Mouse (Mus musculus) adrenal gland, adult 8-10 months (tissue): ENCODE results near the gene Bola2. TPM values are rescaled to one million over a fixed set of nuclear protein-coding genes. Genes with fewer than 3 reads are reported as not detected.
"Not testable (repeated sequence)": the region's sequence is repeated elsewhere in the genome, so short reads cannot be mapped to it uniquely, and the experiment has no call there.

ENCODE experiments used
- DNase-seq: peaks from one replicate; pipeline ENCODE4 v3.0.0; 2022
- total RNA-seq, 4 experiments: library from RNA; stranded (reverse); gene quantifications; 2 replicates each; pipeline ENCODE4 v1.2.4; 2022

Bola2 gene
- total RNA-seq, 4 experiments from 2014 or later, result 78.0 to 116 (median 95.6) TPM

DNA sequence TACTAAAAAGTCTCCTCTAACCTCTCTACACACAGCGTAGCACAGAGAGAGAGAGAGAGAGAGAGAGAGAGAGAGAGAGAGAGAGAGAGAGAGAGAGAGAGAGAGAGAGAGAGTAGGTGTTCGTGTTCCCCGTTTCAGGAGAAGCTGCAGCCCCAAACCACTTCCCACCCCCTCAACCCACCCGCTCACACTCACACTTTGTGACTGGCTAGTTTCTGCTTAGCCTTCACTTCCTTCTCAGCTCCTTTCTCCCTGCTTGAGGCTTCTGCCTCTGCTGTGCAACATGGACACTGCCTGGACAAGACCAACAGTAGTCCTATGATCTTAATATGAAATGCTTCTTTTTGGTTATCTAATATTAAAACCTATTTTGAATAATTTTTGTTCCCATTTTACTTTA, 15.1 kb downstream of the Bola2 start:
- no peak for DNase-seq

DNA sequence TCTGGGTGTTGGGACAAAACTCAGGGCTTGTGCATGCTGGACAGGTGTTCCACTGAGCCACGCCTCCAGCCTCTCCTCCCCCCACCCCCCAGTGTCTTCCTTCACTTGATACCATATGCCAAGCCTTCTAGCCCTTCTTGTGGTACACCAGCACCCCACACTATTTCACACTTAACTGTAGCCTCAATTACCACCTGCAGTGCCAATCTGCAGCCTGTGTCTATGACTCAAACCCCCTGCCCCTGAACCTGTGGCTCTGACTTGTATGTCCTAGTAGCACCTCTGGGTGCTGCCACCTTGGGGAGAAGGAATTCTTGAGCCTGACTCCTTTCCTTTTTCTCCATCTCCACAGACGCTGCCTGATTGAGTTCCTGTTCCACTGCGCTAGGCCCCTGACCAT, 16.7 kb downstream of the Bola2 start:
- no peak for DNase-seq

- DNase-seq, result no peak
Observed at GRCm38 (mm10) chr7:126715679-126716078, 20.5 kb downstream of the Bola2 start.

DNA sequence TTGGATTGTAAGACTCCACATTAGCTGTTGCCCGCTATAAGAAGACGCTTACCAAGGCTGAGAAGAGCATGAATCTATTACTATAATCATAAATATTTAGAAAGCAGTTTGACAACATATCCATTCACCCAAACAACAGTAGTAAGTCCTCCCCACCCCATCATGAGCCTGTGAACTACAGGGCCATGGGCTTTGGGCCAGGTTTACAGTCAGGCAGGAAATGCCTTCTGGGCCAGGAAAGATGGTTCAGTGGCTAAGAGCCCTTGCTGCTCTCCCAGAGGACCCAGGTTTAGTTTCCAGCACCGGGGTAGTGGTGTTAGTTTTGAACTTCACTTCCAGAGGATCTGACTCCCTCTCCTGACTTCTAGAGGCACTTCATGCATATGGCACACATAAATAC, 22.4 kb downstream of the Bola2 start:
- no peak for DNase-seq

GRCm38 (mm10) chr7:126718787-126719337, 23.7 kb downstream of the Bola2 start:
- DNase-seq, result no peak

DNA sequence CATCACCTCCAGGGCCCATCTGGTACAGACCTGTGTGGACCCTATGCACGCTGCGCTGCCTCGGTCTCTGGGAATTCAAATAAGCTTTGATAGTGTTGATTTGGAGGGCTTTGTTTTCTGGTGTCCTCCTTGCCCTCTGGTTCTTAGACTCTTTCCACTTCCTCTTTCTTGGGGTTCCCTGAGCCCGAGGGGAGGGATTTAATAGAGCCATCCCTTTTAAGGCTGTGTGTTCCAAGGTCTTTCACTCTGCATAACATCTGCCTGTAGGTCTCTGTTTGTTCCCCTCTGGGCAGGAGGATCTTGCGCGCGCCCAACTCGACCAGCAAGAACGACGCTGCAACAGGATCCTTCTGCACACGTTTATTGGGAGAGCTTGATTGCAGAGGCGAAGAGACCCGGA, 26.4 kb downstream of the Bola2 start:
- no peak for DNase-seq

GRCm38 (mm10) chr7:126725077-126725476, 29.9 kb downstream of the Bola2 start:
- no peak for DNase-seq

GRCm38 (mm10) chr7:126725667-126726066, 30.5 kb downstream of the Bola2 start:
- DNase-seq, result no peak

DNA sequence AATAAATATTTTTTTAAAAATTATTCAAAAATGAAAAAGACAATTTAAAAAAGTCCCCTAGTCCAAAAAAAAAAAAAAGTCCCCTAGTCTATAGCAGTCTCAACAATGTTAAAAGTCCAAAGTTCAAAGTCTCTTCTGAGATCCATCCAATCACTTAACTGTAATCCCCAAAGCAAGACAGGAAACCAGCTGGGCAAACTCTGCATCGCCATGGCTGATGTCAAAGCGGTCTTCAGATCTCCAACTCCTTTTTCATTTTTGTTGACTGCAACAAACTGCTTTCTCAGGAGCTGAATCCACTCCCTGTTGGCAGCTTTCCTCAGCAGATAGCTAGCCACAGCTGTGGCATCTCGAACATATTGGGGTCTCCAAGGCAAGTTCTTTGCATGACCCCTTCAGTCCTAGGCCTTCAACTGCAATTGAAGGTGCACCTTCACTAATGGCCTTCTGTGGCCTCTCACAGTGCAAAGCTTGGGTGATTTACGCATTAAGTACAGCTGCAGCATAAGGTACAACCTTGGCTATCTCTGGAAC, 35.1 kb downstream of the Bola2 start:
- DNase-seq, result not testable (repeated sequence)

DNA sequence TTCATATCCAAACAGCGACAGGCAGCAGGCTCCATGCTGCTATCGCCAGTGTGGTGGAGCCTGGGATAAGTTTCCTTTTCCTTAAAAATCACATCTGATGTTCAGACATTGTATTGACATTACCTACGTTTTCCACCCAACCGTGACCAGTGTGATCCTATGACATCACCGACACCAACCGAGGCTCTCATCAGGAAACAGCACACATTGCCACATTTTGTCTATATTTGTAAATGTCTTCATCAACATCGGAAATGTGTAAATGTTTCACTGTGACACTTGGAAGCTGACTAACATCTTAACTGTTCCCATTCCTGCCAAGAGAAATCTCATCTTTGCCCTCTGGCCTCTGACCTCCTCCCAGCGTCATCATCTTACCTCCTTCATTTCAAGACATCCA, 40.9 kb downstream of the Bola2 start:
- no peak for DNase-seq

GRCm38 (mm10) chr7:126739551-126739950, 44.4 kb downstream of the Bola2 start:
- no peak for DNase-seq

- no peak for DNase-seq
Observed at GRCm38 (mm10) chr7:126740132-126740735, 45.0 kb downstream of the Bola2 start.

GRCm38 (mm10) chr7:126740977-126741376, 45.8 kb downstream of the Bola2 start:
- DNase-seq, result no peak

GRCm38 (mm10) chr7:126741452-126741851, 46.3 kb downstream of the Bola2 start:
- DNase-seq, result no peak

- DNase-seq, result no peak
Observed at GRCm38 (mm10) chr7:126741964-126742482, 46.8 kb downstream of the Bola2 start.

- no peak for DNase-seq
Observed at GRCm38 (mm10) chr7:126746066-126746465, 50.9 kb downstream of the Bola2 start.

DNA sequence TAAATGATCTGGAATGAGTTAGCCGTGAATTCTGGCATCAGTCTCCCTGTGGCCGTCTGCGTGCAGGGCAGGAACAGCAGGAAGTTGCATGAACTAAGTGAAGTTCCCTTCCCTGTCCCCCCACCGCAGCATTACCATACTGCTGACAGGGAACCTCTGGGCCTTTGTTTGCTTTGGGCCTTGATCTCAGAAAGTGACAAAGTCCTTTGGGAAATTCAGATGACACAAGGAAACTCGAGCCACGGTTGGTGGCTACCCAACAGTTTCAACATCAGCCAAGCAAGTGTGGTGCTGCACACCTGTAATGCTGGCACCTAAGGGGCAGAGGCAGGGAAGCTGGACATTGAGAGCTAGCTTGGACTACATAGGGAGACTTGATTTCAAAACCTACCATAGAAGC, 51.6 kb downstream of the Bola2 start:
- no peak for DNase-seq

DNA sequence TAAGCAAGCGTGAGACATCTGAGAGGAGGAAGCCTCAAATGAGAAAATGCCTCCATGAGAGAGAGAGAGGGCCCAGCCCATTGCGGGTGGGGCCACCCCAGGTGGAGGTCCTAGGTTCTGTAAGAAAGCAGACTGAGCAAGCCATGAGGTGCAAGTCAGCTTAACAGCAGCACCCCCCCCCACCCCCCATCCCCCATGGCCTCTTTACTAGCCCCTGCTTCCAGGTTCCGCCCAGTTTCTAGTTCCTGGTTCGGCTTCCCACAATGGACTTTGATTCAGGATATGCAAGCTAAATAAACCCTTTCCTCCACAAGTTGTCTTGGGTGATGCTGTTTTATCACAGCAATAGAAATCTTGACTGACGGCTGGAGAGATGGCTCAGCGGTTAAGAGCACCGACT, 53.6 kb downstream of the Bola2 start:
- DNase-seq, result no peak

Other genes starting within 250 kb of the Bola2 start
- under 1 TPM in 1 of 4 experiments, not detected in 3; 0.08 TPM for gene Atp2a1, start 232.3 kb upstream of the Bola2 start, total RNA-seq
- 10 to 100 TPM; 54.3 to 78.7 (median 65.2) TPM for gene Sh2b1, start 220.0 kb upstream of the Bola2 start, total RNA-seq
- gene Tufm, start 208.0 kb upstream of the Bola2 start, total RNA-seq, result 100 to 1,000 TPM; 205 to 255 (median 223) TPM
- gene Atxn2l, start 192.0 kb upstream of the Bola2 start, total RNA-seq, result 100 to 1,000 TPM in 2 of 4 experiments, 10 to 100 TPM in 2; 83.3 to 141 (median 110) TPM
- gene Eif3c, start 129.0 kb upstream of the Bola2 start, total RNA-seq, result 100 to 1,000 TPM; 206 to 258 (median 232) TPM
- 1 to 10 TPM; 1.4 to 4.3 (median 3.3) TPM for gene Apobr, start 110.5 kb upstream of the Bola2 start, total RNA-seq
- gene Cln3, start 109.6 kb upstream of the Bola2 start, total RNA-seq, result 10 to 100 TPM; 25.6 to 55.5 (median 39.8) TPM
- gene Il27, start 100.5 kb upstream of the Bola2 start, total RNA-seq, result not detected
- gene Nupr1, start 64.5 kb upstream of the Bola2 start, total RNA-seq, result 10 to 100 TPM in 2 of 4 experiments, 1 to 10 TPM in 2; 7.9 to 17.5 (median 10.3) TPM
- gene Sgf29, start 46.1 kb upstream of the Bola2 start, total RNA-seq, result 10 to 100 TPM; 30.5 to 44.4 (median 38.2) TPM
- 10 to 100 TPM; 33.4 to 42.0 (median 40.2) TPM for gene Sult1a1, start 19.0 kb upstream of the Bola2 start, total RNA-seq
- 10 to 100 TPM; 14.7 to 21.1 (median 18.2) TPM for gene Slx1b, start 383 bp downstream of the Bola2 start, total RNA-seq
- gene Coro1a, start 12.4 kb downstream of the Bola2 start, total RNA-seq, result 10 to 100 TPM; 21.0 to 28.2 (median 25.0) TPM
- 100 to 1,000 TPM; 117 to 195 (median 156) TPM for gene Mapk3, start 64.2 kb downstream of the Bola2 start, total RNA-seq
- gene Gdpd3, start 70.9 kb downstream of the Bola2 start, total RNA-seq, result 1 to 10 TPM; 1.8 to 9.2 (median 5.6) TPM
- gene Ypel3, start 81.6 kb downstream of the Bola2 start, total RNA-seq, result 100 to 1,000 TPM; 114 to 148 (median 125) TPM
- under 1 TPM in 3 of 4 experiments, not detected in 1; 0.35 to 0.74 (median 0.56) TPM for gene Tbx6, start 86.1 kb downstream of the Bola2 start, total RNA-seq
- gene Ppp4c, start 97.1 kb downstream of the Bola2 start, total RNA-seq, result 100 to 1,000 TPM in 1 of 4 experiments, 10 to 100 TPM in 3; 85.9 to 100 (median 94.9) TPM
- gene Fam57b, start 102.3 kb downstream of the Bola2 start, total RNA-seq, result 10 to 100 TPM in 3 of 4 experiments, 1 to 10 TPM in 1; 9.4 to 16.7 (median 13.8) TPM
- not detected for gene 4930451I11Rik, start 136.2 kb downstream of the Bola2 start, total RNA-seq
- 1 to 10 TPM in 2 of 4 experiments, under 1 TPM in 2; 0.15 to 1.4 (median 1.1) TPM for gene Doc2a, start 152.0 kb downstream of the Bola2 start, total RNA-seq
- gene Hirip3, start 166.6 kb downstream of the Bola2 start, total RNA-seq, result 10 to 100 TPM in 3 of 4 experiments, 1 to 10 TPM in 1; 8.7 to 21.8 (median 15.2) TPM
- 10 to 100 TPM; 42.7 to 56.2 (median 48.0) TPM for gene Ino80e, start 167.0 kb downstream of the Bola2 start, total RNA-seq
- 100 to 1,000 TPM in 2 of 4 experiments, 10 to 100 TPM in 2; 68.1 to 117 (median 94.5) TPM for gene Taok2, start 189.3 kb downstream of the Bola2 start, total RNA-seq
- 10 to 100 TPM; 29.4 to 48.6 (median 37.2) TPM for gene Tmem219, start 227.5 kb downstream of the Bola2 start, total RNA-seq
- gene Kctd13, start 233.5 kb downstream of the Bola2 start, total RNA-seq, result 10 to 100 TPM; 20.9 to 35.2 (median 33.6) TPM